Mouse (Mus musculus) hindbrain, embryonic 12.5 days (tissue): ENCODE measurements around the gene Pla2g4e. TPM values are rescaled to one million over a fixed set of nuclear protein-coding genes. Genes with fewer than 3 reads are reported as not detected.
A peak's percentile ranks its signal among the peaks of the same experiment; 100 is the strongest.

ENCODE experiments used
- ATAC-seq: fragments of 200-750 bp; cut with Nextera tagmentation; 2 replicates; pipeline ENCODE4 v1.8.0; 2017; ENCODE audit warnings: moderate TSS enrichment; ENCODE audit not compliant: low FRiP score
- H3K27ac ChIP-seq: fragments of 300-500 bp; sonication (generic); 2 replicates; pipeline ENCODE4 v1.5.1; 2016; ENCODE audit warnings: mild to moderate bottlenecking
- H3K27me3 ChIP-seq: fragments of 300-500 bp; sonication (generic); 2 replicates; pipeline ENCODE4 v1.6.1; 2016; ENCODE audit warnings: mild to moderate bottlenecking
- H3K36me3 ChIP-seq: fragments of 300-500 bp; sonication (generic); 2 replicates; pipeline ENCODE4 v1.6.1; 2016; ENCODE audit warnings: mild to moderate bottlenecking
- H3K4me1 ChIP-seq: fragments of 300-500 bp; sonication (generic); 2 replicates; pipeline ENCODE4 v1.6.1; 2016
- H3K4me2 ChIP-seq: fragments of 300-500 bp; sonication (generic); replicated peaks from 2 replicates; pipeline ENCODE4 v1.6.1; 2016; ENCODE audit warnings: mild to moderate bottlenecking
- H3K4me3 ChIP-seq: fragments of 300-500 bp; sonication (generic); 2 replicates; pipeline ENCODE4 v1.5.1; 2016; ENCODE audit warnings: mild to moderate bottlenecking
- H3K9ac ChIP-seq: fragments of 300-500 bp; sonication (generic); 2 replicates; pipeline ENCODE4 v1.6.1; 2016; ENCODE audit warnings: mild to moderate bottlenecking, moderate library complexity
- H3K9me3 ChIP-seq: fragments of 300-500 bp; sonication (generic); replicated peaks from 2 replicates; pipeline ENCODE4 v1.6.1; 2016; ENCODE audit warnings: mild to moderate bottlenecking
- WGBS: fragments of 180-500 bp; shearing (Covaris S2); methylation state at CpG from one replicate; pipeline ENCODE4 v1.1.7; 2016; 5-methylcytosine and 5-hydroxymethylcytosine counted together
- polyA plus RNA-seq: library from polyadenylated mRNA; unstranded; fragments of >200 nt; fragmentation: Nextera tagmentation; extraction: Ambion mirVana; gene quantifications from 2 replicates; pipeline ENCODE4 v1.2.1, GENCODE M21; 2016

Pla2g4e gene
- polyA plus RNA-seq, 1 experiment from 2014 or later = 0.14 TPM

DNA sequence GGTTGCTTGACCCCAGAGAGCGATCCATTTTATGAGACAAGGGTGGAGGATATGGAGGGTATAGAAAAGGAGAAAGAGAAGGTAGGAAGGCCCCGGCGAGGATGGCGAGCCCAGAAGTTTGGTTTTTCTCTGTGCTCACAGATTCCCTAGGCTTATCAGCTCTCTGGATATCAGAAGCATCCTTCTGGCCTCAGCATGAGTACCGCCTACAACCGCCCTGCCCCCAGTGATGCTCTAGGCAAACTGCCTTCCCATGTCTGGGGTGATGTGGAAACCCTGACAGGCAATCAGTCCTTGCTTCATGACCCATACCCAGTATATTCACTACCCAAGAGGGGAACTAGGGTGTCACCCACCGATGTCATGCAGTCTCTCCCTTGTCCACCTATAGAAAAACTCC lies 73.8 kb downstream of the Pla2g4e start:
- Histone ChIP-seq H3K27me3 (no peaks in the 10 kb centered on the region), H3K9ac (no peak overlapping the region), H3K4me2 (no peak overlapping the region), H3K27ac (no peak overlapping the region), H3K4me3 (no peak overlapping the region), H3K36me3 (no peaks in the 10 kb centered on the region), H3K9me3 (no peaks in the 10 kb centered on the region), H3K4me1 (no peaks in the 10 kb centered on the region)
- WGBS = 95% methylated on average over 7 of the region's 7 CpGs
- ATAC-seq = no peak

- Histone ChIP-seq H3K27me3 (no peaks in the 10 kb centered on the region), H3K4me3 (no peak overlapping the region), H3K4me1 (no peaks in the 10 kb centered on the region), H3K36me3 (no peaks in the 10 kb centered on the region), H3K9ac (no peak overlapping the region), H3K9me3 (no peaks in the 10 kb centered on the region), H3K27ac (no peak overlapping the region), H3K4me2 (no peak overlapping the region)
- 52% methylated on average over 1 of the region's 1 CpGs for WGBS
- no peak for ATAC-seq
These were observed 74.4 kb downstream of the Pla2g4e start for GRCm38 (mm10) chr2:120170726-120171125.

- no peak for ATAC-seq
- 85% methylated on average over 3 of the region's 3 CpGs for WGBS
- H3K36me3 ChIP-seq = no peaks in the 10 kb centered on the region
These were observed 75.8 kb downstream of the Pla2g4e start for GRCm38 (mm10) chr2:120169382-120169781.

GRCm38 (mm10) chr2:120167763-120168162 lies 77.4 kb downstream of the Pla2g4e start:
- Histone ChIP-seq H3K4me3 (no peak overlapping the region), H3K36me3 (no peaks in the 10 kb centered on the region), H3K27me3 (no peaks in the 10 kb centered on the region), H3K9me3 (no peaks in the 10 kb centered on the region), H3K27ac (no peak overlapping the region), H3K4me1 (no peaks in the 10 kb centered on the region), H3K4me2 (no peak overlapping the region), H3K9ac (no peak overlapping the region)
- 90% methylated on average over 8 of the region's 8 CpGs for WGBS
- no peak for ATAC-seq

More at GRCm38 (mm10) chr2:120169382-120169781, 75.8 kb downstream of the Pla2g4e start:
- Histone ChIP-seq H3K4me2 (no peak overlapping the region), H3K9ac (no peak overlapping the region), H3K9me3 (no peaks in the 10 kb centered on the region), H3K4me1 (no peaks in the 10 kb centered on the region), H3K27me3 (no peaks in the 10 kb centered on the region), H3K27ac (no peak overlapping the region), H3K4me3 (no peak overlapping the region)

DNA sequence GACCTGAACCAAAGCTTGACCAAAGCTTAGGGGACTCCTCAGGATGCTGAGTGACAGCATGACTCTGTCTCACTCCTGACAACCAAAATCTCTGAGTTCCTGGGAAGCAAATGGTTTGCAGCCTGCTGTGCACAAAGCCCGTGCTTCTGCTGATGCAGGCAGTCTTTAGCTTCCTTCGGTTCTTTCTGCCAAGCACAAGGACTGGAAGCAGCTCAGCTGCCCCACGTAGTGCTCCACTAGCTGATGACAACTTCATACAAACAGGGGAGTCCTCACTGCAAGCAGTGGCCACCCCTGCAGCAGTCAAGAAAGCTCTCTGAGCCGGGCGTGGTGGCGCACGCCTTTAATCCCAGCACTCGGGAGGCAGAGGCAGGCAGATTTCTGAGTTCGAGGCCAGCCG lies 79.7 kb downstream of the Pla2g4e start:
- H3K36me3 ChIP-seq = no peaks in the 10 kb centered on the region
- 76% methylated on average over 10 of the region's 10 CpGs for WGBS
- no peak overlapping the region for H3K9ac ChIP-seq
- no peaks in the 10 kb centered on the region for H3K27me3 ChIP-seq
- H3K4me3 ChIP-seq = no peak overlapping the region
- no peaks in the 10 kb centered on the region for H3K9me3 ChIP-seq
- no peaks in the 10 kb centered on the region for H3K4me1 ChIP-seq
- no peak overlapping the region for H3K4me2 ChIP-seq
- no peak for ATAC-seq
- H3K27ac ChIP-seq = no peak overlapping the region

GRCm38 (mm10) chr2:120159434-120159833 lies 85.7 kb downstream of the Pla2g4e start:
- H3K9me3 ChIP-seq = no peaks in the 10 kb centered on the region
- no peaks in the 10 kb centered on the region for H3K4me1 ChIP-seq
- no peak overlapping the region for H3K27ac ChIP-seq
- no peaks in the 10 kb centered on the region for H3K36me3 ChIP-seq
- H3K4me3 ChIP-seq = no peak overlapping the region
- H3K27me3 ChIP-seq = peaks cover 7% of the 10 kb centered on the region
- no peak overlapping the region for H3K9ac ChIP-seq
- 77% methylated on average over 2 of the region's 2 CpGs for WGBS
- no peak for ATAC-seq
- no peak overlapping the region for H3K4me2 ChIP-seq

GRCm38 (mm10) chr2:120158846-120159245 lies 86.3 kb downstream of the Pla2g4e start:
- 42% methylated on average over 1 of the region's 1 CpGs for WGBS
- no peak for ATAC-seq
- no peaks in the 10 kb centered on the region for H3K36me3 ChIP-seq
- no peak overlapping the region for H3K27ac ChIP-seq
- H3K4me2 ChIP-seq = no peak overlapping the region
- H3K9ac ChIP-seq = no peak overlapping the region
- H3K27me3 ChIP-seq = peaks cover 7% of the 10 kb centered on the region
- H3K4me3 ChIP-seq = no peak overlapping the region
- no peaks in the 10 kb centered on the region for H3K9me3 ChIP-seq
- peaks cover 1% of the 10 kb centered on the region for H3K4me1 ChIP-seq

- no peak overlapping the region for H3K9ac ChIP-seq
- H3K9me3 ChIP-seq = no peaks in the 10 kb centered on the region
- H3K4me3 ChIP-seq = no peak overlapping the region
- peaks cover 6% of the 10 kb centered on the region for H3K4me1 ChIP-seq
- no peak overlapping the region for H3K27ac ChIP-seq
- H3K36me3 ChIP-seq = no peaks in the 10 kb centered on the region
- peaks cover 13% of the 10 kb centered on the region for H3K27me3 ChIP-seq
- no peak overlapping the region for H3K4me2 ChIP-seq
- ATAC-seq = no peak
- WGBS = 56% methylated on average over 5 of the region's 5 CpGs
These were observed 87.1 kb downstream of the Pla2g4e start for GRCm38 (mm10) chr2:120158016-120158415.

GRCm38 (mm10) chr2:120157606-120158005 lies 87.5 kb downstream of the Pla2g4e start:
- H3K4me3 ChIP-seq = no peak overlapping the region
- ATAC-seq = no peak
- H3K9me3 ChIP-seq = no peaks in the 10 kb centered on the region
- peaks cover 13% of the 10 kb centered on the region for H3K27me3 ChIP-seq
- no peak overlapping the region for H3K9ac ChIP-seq
- H3K27ac ChIP-seq = no peak overlapping the region
- H3K4me1 ChIP-seq = peaks cover 6% of the 10 kb centered on the region
- H3K36me3 ChIP-seq = no peaks in the 10 kb centered on the region
- H3K4me2 ChIP-seq = no peak overlapping the region
- WGBS = 69% methylated on average over 2 of the region's 2 CpGs

DNA sequence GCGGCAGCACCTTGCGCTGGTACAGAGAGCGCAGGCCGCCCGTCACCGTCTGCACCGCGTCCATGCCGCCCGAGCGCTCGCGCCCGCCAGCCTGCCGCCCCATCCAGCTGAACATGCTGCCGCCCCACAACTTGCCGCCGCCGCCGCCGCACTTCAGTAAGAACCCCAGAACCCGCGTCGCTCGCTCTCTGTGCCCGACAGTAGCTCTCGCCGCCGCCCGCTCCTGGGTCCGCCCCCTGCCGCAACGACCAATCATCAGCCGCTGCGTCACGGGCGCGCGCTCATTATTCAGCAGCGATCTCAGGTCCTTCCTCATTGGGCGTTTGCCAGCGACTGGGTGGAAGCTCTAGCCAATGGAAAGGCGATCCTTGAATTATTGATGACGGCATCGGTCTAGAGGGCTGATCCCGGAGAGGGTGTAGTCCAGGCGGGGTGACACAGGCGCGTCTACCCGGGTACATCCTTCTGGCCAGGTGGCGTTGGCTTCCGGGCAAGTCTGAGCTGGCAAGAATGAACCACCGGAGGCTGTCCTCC lies 90.7 kb downstream of the Pla2g4e start, which contains the start of gene Ehd4:
Gene Ehd4 (minus strand): TSS at position 246 of the 534 bp plus-strand sequence.
- Histone ChIP-seq H3K4me1 (peaks cover 6% of the 10 kb centered on the region), H3K9me3 (no peaks in the 10 kb centered on the region), H3K4me3 (peak within 1 kb of the TSS; percentile 59), H3K27me3 (peaks cover 13% of the 10 kb centered on the region), H3K9ac (peak within 1 kb of the TSS; percentile 66), H3K27ac (no peak within 1 kb of the TSS), H3K4me2 (peak within 1 kb of the TSS; percentile 87), H3K36me3 (no peaks in the 10 kb centered on the region)
- peak; percentile 99 for ATAC-seq
- WGBS = under 1% methylated on average over 53 of the region's 53 CpGs

- no peaks in the 10 kb centered on the region for H3K36me3 ChIP-seq
- H3K9ac ChIP-seq = peak overlapping the region; percentile 66
- peak overlapping the region; percentile 59 for H3K4me3 ChIP-seq
- H3K4me1 ChIP-seq = peaks cover 6% of the 10 kb centered on the region
- peak overlapping the region; percentile 87 for H3K4me2 ChIP-seq
- WGBS = 3% methylated on average over 38 of the region's 38 CpGs
- H3K9me3 ChIP-seq = no peaks in the 10 kb centered on the region
- peak; percentile 82 for ATAC-seq
- peaks cover 13% of the 10 kb centered on the region for H3K27me3 ChIP-seq
- H3K27ac ChIP-seq = no peak overlapping the region
These were observed 91.4 kb downstream of the Pla2g4e start for GRCm38 (mm10) chr2:120153586-120154360.

DNA sequence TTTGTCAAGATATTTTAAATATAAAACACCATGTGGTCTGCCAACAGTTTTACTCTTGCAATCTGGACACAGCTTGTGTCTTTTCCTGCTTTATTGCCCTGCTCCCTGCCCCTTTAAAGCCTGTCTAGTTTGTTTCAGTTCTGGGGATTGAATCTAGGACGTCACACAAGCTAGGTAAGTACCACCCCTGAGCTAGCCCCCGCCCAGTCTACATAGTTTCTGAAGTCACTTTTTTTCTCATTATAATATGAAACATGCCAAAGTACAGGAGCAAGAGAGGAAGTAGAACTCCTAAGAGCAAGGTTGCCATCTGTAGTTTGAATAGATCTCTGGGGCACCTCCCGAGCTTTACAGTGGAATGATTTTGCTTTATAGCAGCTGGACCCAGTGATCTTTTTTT lies 94.6 kb downstream of the Pla2g4e start:
- Histone ChIP-seq H3K36me3 (no peaks in the 10 kb centered on the region), H3K9ac (no peak overlapping the region), H3K27ac (no peak overlapping the region), H3K9me3 (no peaks in the 10 kb centered on the region), H3K27me3 (peaks cover 8% of the 10 kb centered on the region), H3K4me2 (no peak overlapping the region), H3K4me3 (no peak overlapping the region), H3K4me1 (peaks cover 6% of the 10 kb centered on the region)
- no peak for ATAC-seq
- WGBS = 81% methylated on average over 3 of the region's 3 CpGs

DNA sequence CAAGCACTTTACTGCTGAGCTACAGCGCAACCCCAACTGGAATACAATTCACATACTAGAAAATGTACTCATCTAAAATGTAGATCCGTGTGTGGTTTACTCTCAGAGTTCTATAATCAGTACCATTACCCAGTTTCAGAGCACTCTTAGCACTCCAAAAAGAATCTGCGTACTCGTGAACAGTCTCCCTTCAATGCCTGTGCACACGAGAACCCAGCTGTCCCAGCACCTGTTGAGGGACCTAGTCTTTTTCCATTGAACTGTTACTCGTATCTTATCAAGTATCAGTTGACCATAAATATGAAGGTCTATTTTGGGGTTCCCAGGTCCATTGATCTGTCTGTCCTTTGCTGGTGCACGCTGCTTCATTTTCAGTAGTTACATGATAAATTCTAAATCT lies 95.5 kb downstream of the Pla2g4e start:
- Histone ChIP-seq H3K4me1 (peaks cover 6% of the 10 kb centered on the region), H3K9ac (no peak overlapping the region), H3K27me3 (peaks cover 7% of the 10 kb centered on the region; the same call in 1 of the 2 replicates), H3K27ac (no peak overlapping the region), H3K36me3 (no peaks in the 10 kb centered on the region), H3K9me3 (no peaks in the 10 kb centered on the region), H3K4me2 (no peak overlapping the region), H3K4me3 (no peak overlapping the region)
- no peak for ATAC-seq
- 90% methylated on average over 7 of the region's 7 CpGs for WGBS
